Mouse (Mus musculus): ENCODE results near the gene Wiz.

Wiz gene

GRCm38 (mm10) chr17:32349037-32349732 is 40.1 kb downstream of the Wiz start:
- DNase-seq (ENCODE audit: low spot score): peak; percentile 40

DNA sequence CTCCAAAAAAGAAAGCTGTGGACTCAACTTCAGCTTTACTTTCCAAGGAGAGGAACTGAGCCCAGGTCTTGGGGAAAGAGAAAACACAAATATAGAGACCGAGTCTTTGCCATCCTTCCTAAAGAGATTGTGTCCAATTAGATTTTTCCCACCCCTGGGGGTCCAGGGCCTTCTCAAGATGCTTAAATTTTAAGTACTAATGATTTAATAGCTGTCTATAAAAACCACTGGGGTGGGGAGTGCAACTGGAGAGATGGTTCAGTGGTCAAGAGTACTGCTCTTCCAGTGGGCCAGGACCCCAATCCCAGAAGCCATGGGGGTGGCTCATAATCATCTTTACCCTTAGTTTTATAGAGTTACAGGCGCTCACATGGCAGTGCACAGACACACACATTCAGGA is 40.8 kb downstream of the Wiz start:
- DNase-seq (ENCODE audit: low spot score): no peak

GRCm38 (mm10) chr17:32341102-32341501 is 48.1 kb downstream of the Wiz start:
- peak; percentile 29 for DNase-seq (ENCODE audit: low spot score)

- no peak for DNase-seq (ENCODE audit: low spot score)
Observed at GRCm38 (mm10) chr17:32340110-32340509, 49.1 kb downstream of the Wiz start.

- DNase-seq (ENCODE audit: low spot score): no peak
Observed at GRCm38 (mm10) chr17:32335869-32336268, 53.4 kb downstream of the Wiz start.

GRCm38 (mm10) chr17:32334921-32335320 is 54.3 kb downstream of the Wiz start:
- DNase-seq (ENCODE audit: low spot score): no peak

GRCm38 (mm10) chr17:32333675-32334303 is 55.5 kb downstream of the Wiz start:
- no peak for DNase-seq (ENCODE audit: low spot score)

DNA sequence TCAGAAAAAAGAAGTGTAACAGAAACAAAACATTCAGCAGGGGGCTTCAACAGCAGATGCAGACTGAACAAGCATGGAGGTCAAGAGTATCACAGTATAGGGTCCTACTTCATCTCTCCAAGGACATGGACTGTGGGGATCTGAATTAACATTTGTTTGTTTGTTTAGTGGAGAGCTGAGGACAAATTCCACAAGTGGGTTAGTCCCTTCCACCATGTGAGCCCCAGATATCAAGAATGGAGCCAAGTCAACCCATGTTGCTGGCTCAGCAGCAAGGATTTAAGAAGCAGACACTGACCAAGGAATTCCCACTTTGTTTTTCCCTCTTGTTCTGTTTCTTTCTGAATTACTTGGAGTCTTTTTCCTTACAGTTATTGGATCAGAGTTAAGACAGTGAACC is 61.7 kb downstream of the Wiz start:
- DNase-seq (ENCODE audit: low spot score): no peak

DNA sequence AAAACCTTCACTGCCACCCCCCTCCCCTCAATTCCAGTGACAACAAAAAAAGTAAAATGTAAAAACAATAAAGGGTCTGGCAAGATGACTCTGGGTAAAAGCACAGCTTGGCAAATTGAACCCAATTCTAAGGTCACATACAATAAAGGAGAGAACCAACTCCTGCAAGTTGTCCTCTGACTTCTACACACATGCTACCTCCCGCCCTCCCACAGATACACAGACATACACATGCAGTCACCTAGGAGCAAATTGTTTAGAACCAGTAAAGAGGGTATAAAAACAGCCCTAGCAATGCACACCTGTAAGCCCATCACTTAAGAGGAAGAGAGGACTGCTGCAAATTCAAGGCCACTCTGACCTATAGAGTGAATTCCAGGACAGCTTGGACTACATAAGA is 66.4 kb downstream of the Wiz start:
- DNase-seq (ENCODE audit: low spot score): no peak

DNA sequence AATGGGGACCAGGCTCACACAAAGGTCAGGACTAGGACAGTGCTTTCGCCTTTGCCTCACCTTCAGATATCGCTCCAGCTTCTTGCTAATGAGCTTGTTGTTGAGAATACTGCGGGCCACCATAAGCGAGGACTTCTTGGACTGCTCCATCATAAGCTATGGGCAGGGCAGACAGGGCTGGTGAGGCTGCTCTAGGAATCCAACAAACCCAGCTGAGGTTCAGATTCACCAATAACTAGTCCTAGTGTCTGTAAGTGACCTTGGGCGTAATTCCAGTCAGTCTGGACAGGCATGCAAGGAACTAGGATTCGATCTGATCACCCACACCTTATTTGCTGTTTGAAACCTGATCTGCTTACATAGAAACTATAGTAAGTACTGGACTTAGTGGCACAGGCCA is 67.4 kb downstream of the Wiz start:
- DNase-seq (ENCODE audit: low spot score): no peak

DNA sequence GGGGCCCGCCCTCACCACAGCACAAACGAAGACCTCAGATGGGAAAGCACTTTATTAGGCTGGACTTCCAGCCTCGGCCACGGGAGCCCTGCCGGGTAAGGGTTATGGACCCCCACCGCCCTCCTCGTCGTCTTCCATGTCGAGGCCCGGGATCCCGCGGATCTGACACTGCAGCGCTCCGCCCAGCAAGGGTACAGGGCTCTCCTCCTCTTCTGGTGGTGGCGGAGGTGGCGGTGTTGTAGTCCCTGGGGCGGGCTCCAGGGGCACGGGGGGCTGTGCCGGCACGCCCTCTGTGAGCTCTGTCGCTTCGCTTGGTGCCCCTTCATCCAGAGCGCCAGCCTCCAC is 67.9 kb downstream of the Wiz start:
- DNase-seq (ENCODE audit: low spot score): no peak

- DNase-seq (ENCODE audit: low spot score): peak; percentile 99
Observed at GRCm38 (mm10) chr17:32320597-32321389, 68.4 kb downstream of the Wiz start, which contains the start of gene Akap8. Gene Akap8, minus strand, starts transcription at chr17:32321238.

- DNase-seq (ENCODE audit: low spot score): no peak
Observed at GRCm38 (mm10) chr17:32319950-32320349, 69.3 kb downstream of the Wiz start.

- no peak for DNase-seq (ENCODE audit: low spot score)
Observed at GRCm38 (mm10) chr17:32317708-32318107, 71.5 kb downstream of the Wiz start.

- no peak for DNase-seq (ENCODE audit: low spot score)
Observed at GRCm38 (mm10) chr17:32317032-32317431, 72.2 kb downstream of the Wiz start.

DNA sequence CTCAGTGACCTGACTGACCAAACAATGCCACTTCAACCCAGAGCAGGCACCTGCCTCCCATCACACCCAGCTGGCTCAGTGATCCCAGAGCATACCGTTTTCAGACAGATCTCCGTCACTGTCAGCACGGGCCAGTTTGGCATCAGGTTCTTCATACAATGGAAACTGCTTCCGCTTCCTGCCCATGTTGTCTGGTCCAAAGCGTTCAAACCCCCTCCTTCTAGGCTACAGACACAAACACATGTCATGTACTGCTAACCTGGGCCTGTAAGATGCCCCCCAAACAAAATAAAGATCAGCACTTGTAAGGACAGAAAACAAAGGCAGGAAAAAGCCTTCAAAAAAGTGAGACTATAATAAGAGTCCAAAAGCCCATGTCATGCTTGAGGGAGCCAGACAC is 73.7 kb downstream of the Wiz start:
- no peak for DNase-seq (ENCODE audit: low spot score)

GRCm38 (mm10) chr17:32313892-32314291 is 75.3 kb downstream of the Wiz start:
- no peak for DNase-seq (ENCODE audit: low spot score)

DNA sequence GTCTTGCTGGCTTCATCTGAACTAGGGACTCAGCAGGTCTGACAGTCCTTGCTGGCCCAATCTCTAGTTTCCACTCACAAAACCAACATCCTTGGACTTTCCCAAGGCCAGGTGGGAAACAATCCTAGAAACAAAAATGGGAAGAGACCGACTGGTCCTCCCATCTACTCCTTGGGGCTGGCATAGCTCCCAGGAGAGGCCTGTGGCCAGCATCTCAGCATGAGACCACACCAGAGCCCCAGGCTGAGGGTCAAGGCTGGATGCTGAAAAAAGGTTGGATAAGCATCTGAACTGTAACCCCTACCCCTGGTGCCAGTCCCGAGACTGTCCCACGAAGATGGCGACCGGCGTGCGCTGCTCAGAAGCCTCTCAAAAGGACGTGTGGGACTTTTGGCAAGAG is 76.4 kb downstream of the Wiz start:
- DNase-seq (ENCODE audit: low spot score): no peak

- DNase-seq (ENCODE audit: low spot score): no peak
Observed at GRCm38 (mm10) chr17:32307963-32308362, 81.3 kb downstream of the Wiz start.

Measured in T-cell, adult 2 months (primary cell).